Mouse (Mus musculus) brain, embryonic 14.5 days (tissue): ENCODE data around the gene Ripk4.

Source experiments
- CTCF ChIP-seq: fragments of 200-500 bp; IDR thresholded peaks from 2 replicates; pipeline ENCODE4 v1.5.1; 2012; ENCODE audit warnings: inconsistent platforms, mild to moderate bottlenecking, moderate library complexity, borderline replicate concordance; ENCODE audit not compliant: insufficient read depth, insufficient read length; ENCODE audit errors: extremely low read depth
- POLR2A ChIP-seq: fragments of 200-500 bp; IDR thresholded peaks from 2 replicates; pipeline ENCODE4 v1.6.1; 2012; ENCODE audit warnings: mild to moderate bottlenecking, inconsistent platforms, borderline replicate concordance; ENCODE audit not compliant: poor library complexity, insufficient read depth, insufficient read length, severe bottlenecking; ENCODE audit errors: extremely low read depth

DNA sequence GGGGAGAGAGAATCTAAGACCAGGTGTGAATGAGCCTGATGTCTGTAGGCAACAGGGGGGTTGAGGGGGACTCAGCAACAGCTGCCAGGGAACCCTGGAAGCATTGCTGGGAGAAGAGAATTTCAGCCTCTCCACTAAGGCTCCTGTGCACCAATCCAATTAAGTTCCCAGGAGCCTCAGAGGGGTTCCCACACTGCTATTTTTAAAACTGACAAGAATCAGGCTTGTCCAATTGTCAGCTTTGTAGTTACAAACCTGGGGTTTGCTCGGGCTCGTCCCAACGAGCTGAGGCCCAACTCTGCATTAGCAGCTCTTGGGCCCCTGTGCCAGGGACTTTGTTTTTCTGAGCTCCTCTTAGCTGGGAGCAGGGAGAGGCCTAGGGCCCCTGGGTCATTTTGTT lies 3.9 kb downstream of the Ripk4 start:
- TF ChIP-seq CTCF (no peak), POLR2A (no peak)
